Mouse (Mus musculus): ENCODE measurements around the gene Ace. TPM values are rescaled to one million over a fixed set of nuclear protein-coding genes. Genes with fewer than 3 reads are reported as not detected.

Ace gene
- polyA plus RNA-seq, 1 experiment = 1.3 TPM

- Histone ChIP-seq H3K27ac (ENCODE audit: insufficient read depth, low read length) (no peak overlapping the region), H3K4me1 (ENCODE audit: control insufficient read depth, insufficient read depth, low read length) (no peaks in the 10 kb centered on the region), H3K4me3 (ENCODE audit: insufficient read depth, low read length) (no peak overlapping the region; the same call in 1 of the 2 replicates)
- no peak for TF ChIP-seq POLR2A (IDR thresholded peaks at IDR 0.05; ENCODE audit: low read depth, low read length)
- TF ChIP-seq CTCF (IDR thresholded peaks at IDR 0.05; ENCODE audit: borderline replicate concordance, insufficient read depth, low read length) = no peak
Observed at GRCm38 (mm10) chr11:106033491-106033919, 65.8 kb downstream of the Ace start.

- Histone ChIP-seq H3K27ac (ENCODE audit: insufficient read depth, low read length) (no peak overlapping the region), H3K4me3 (ENCODE audit: insufficient read depth, low read length) (no peak overlapping the region), H3K4me1 (ENCODE audit: control insufficient read depth, insufficient read depth, low read length) (no peaks in the 10 kb centered on the region)
- TF ChIP-seq POLR2A (IDR thresholded peaks at IDR 0.05; ENCODE audit: low read depth, low read length) = no peak
- no peak for TF ChIP-seq CTCF (IDR thresholded peaks at IDR 0.05; ENCODE audit: borderline replicate concordance, insufficient read depth, low read length)
Observed at GRCm38 (mm10) chr11:106034986-106035385, 67.2 kb downstream of the Ace start.

GRCm38 (mm10) chr11:106036548-106037417, 69.0 kb downstream of the Ace start, which contains the start of gene Dcaf7:
Gene Dcaf7 (plus strand): TSS chr11:106036872.
- Histone ChIP-seq H3K4me1 (ENCODE audit: control insufficient read depth, insufficient read depth, low read length) (no peaks in the 10 kb centered on the region), H3K27ac (ENCODE audit: insufficient read depth, low read length) (peak within 1 kb of the TSS; percentile 9; the same call in 1 of the 2 replicates), H3K4me3 (ENCODE audit: insufficient read depth, low read length) (peak within 1 kb of the TSS; percentile 93)
- TF ChIP-seq CTCF (IDR thresholded peaks at IDR 0.05; ENCODE audit: borderline replicate concordance, insufficient read depth, low read length) (no peak), POLR2A (IDR thresholded peaks at IDR 0.05; ENCODE audit: low read depth, low read length) (peak; percentile 69)

DNA sequence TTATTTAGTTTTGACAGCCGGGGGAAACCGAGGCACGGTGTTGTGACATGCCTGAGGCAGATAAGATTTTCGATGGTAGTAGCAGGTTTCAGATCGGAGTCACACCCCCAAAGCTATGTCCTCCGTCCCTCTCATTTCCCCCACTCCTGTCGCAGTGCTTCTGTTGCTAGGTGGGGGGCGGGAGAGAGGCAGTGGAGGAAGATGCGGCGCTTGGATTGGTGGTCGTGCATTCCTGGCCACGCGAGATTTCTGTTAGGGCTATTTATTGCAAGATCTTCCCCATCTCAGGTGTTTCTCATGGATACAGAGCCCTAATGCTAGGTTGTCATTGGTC, 69.6 kb downstream of the Ace start:
- no peaks in the 10 kb centered on the region for H3K4me1 ChIP-seq (ENCODE audit: control insufficient read depth, insufficient read depth, low read length)
- H3K27ac ChIP-seq (ENCODE audit: insufficient read depth, low read length) = no peak overlapping the region
- TF ChIP-seq CTCF (IDR thresholded peaks at IDR 0.05; ENCODE audit: borderline replicate concordance, insufficient read depth, low read length) (no peak), POLR2A (IDR thresholded peaks at IDR 0.05; ENCODE audit: low read depth, low read length) (no peak)
- peak overlapping the region; percentile 93 for H3K4me3 ChIP-seq (ENCODE audit: insufficient read depth, low read length)

Other genes with a start within 250 kb of the Ace start
- gene Cyb561, start 14.6 kb upstream of the Ace start, polyA plus RNA-seq (2011; ENCODE audit: insufficient read length, low read depth, missing spikeins) = 2.6 and 3.4 TPM in 2 replicates
- not detected in 2 replicates for gene Ace3, start 26.7 kb downstream of the Ace start, polyA plus RNA-seq (2011; ENCODE audit: insufficient read length, low read depth, missing spikeins)
- not detected in 2 replicates for gene Kcnh6, start 40.2 kb downstream of the Ace start, polyA plus RNA-seq (2011; ENCODE audit: insufficient read length, low read depth, missing spikeins)
- 55.8 and 60.0 TPM in 2 replicates for gene Dcaf7, start 68.9 kb downstream of the Ace start, polyA plus RNA-seq (2011; ENCODE audit: insufficient read length, low read depth, missing spikeins)
- 9.5 and 10.3 TPM in 2 replicates for gene Taco1, start 98.1 kb downstream of the Ace start, polyA plus RNA-seq (2011; ENCODE audit: insufficient read length, low read depth, missing spikeins)
- gene Map3k3, start 116.7 kb downstream of the Ace start, polyA plus RNA-seq (2011; ENCODE audit: insufficient read length, low read depth, missing spikeins) = 40.0 and 41.1 TPM in 2 replicates
- not detected in 2 replicates for gene Gm10840, start 192.9 kb downstream of the Ace start, polyA plus RNA-seq (2011; ENCODE audit: insufficient read length, low read depth, missing spikeins)
- gene Limd2, start 192.9 kb downstream of the Ace start, polyA plus RNA-seq (2011; ENCODE audit: insufficient read length, low read depth, missing spikeins) = 67.2 and 70.6 TPM in 2 replicates
- 22.4 and 24.0 TPM in 2 replicates for gene Strada, start 234.2 kb downstream of the Ace start, polyA plus RNA-seq (2011; ENCODE audit: insufficient read length, low read depth, missing spikeins)
- 101 and 110 TPM in 2 replicates for gene Ccdc47, start 248.4 kb downstream of the Ace start, polyA plus RNA-seq (2011; ENCODE audit: insufficient read length, low read depth, missing spikeins)
- 55.0 and 58.3 TPM in 2 replicates for gene Ddx42, start 249.0 kb downstream of the Ace start, polyA plus RNA-seq (2011; ENCODE audit: insufficient read length, low read depth, missing spikeins)

Measured in embryonic fibroblast, embryonic 13.5 days (primary cell).